Mouse (Mus musculus): ENCODE data around the gene Trim45. TPM values are rescaled to one million over a fixed set of nuclear protein-coding genes. Genes with fewer than 3 reads are reported as not detected.
A peak's percentile ranks its signal among the peaks of the same experiment; 100 is the strongest.

Trim45 gene
- polyA plus RNA-seq (2016; fragmentation: Nextera tagmentation; extraction: Ambion mirVana), result 5.1 and 5.6 TPM in 2 replicates

DNA sequence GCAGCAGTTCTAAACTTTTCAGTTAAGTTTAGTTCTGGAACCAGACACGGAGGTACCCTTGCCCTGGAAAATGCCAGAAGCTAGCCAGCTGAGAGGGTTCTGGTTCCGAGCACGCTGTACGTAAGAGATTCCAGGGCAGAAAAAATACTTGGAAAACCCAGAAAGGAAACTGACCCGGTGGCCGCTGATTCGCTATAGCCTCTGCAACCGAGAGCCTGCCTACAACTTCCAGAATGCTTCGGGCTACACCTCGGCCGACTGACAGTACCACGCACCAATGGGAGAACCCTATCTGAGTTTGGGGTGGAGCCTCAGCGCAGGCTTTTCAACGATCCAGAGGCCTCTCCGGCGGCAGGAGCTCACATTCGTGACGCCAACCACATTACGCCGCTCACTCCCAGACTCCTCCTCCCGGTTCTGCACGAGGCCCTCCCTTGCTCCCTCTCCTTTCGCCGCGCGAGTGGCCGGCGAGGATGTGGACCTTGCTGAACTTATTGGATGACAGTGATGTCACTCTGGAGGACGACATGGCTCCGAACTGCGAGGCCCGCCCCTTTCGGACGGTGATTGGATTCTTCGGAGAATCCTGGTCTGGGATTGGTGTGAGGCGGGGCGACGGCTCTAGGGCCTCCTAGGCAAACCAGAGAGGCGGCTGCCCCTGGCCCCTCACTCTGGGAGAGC, at the start of gene Trim45:
Gene Trim45 (plus strand): TSS at position 378 of the 681 bp plus-strand sequence.
- H3K4me1 ChIP-seq, result peaks cover 22% of the 10 kb centered on the region
- no peaks in the 10 kb centered on the region for H3K27me3 ChIP-seq (ENCODE audit: insufficient read depth, poor library complexity, severe bottlenecking)
- H3K27ac ChIP-seq, result peak within 1 kb of the TSS; percentile 95
- under 1% methylated on average over 39 of the region's 39 CpGs for WGBS
- DNase-seq (ENCODE audit: low spot score), result peak; percentile 100
- H3K36me3 ChIP-seq, result peaks cover 2% of the 10 kb centered on the region; the same call in 1 of the 2 replicates
- H3K4me3 ChIP-seq, result peak within 1 kb of the TSS; percentile 77
- H3K9me3 ChIP-seq, result no peaks in the 10 kb centered on the region

DNA sequence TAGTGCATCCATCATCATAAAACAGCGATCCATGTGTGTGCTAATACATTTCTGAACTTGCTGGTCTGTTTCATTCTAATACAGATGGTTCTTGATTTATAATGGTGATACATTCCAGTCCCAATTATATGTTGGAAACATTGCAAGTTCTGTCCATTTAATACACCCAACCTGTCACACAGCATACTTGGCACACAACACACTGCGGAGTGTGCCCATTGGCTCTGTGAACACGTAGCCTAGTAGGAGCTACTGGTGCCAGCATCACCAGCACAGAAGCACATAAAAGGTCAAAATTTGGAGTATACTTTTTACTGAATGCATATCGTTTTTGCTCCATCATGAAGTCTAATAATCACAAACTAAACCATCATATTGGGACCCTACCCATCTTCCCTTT, 44.9 kb upstream of the Trim45 start:
- Histone ChIP-seq H3K4me3 (no peak overlapping the region), H3K9me3 (no peaks in the 10 kb centered on the region), H3K4me1 (no peaks in the 10 kb centered on the region), H3K36me3 (no peaks in the 10 kb centered on the region), H3K27me3 (ENCODE audit: insufficient read depth, poor library complexity, severe bottlenecking) (no peaks in the 10 kb centered on the region), H3K27ac (no peak overlapping the region)
- WGBS, result 82% methylated on average over 4 of the region's 4 CpGs
- no peak for DNase-seq (ENCODE audit: low spot score)

DNA sequence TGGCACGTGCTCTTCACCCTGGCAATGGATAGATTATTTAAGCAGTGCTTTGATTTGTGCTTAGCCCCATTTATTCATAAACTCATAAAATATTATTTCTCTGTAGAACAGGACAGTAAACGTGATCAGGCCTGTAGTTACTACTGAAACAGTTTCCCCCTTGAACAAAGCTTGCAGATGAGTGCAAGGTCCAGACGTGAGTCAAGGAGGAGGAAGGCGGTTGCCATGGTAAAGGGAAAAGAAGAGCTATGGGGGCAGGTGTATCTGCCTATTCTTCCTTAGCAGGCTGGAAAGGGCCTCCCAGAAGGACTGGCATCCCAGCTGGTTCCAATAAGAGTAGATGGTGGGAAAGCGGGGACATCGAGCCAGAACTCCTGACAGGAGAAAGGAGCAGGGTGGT, 40.6 kb upstream of the Trim45 start:
- DNase-seq (ENCODE audit: low spot score), result no peak
- H3K36me3 ChIP-seq, result no peaks in the 10 kb centered on the region
- H3K27ac ChIP-seq, result no peak overlapping the region
- no peaks in the 10 kb centered on the region for H3K27me3 ChIP-seq (ENCODE audit: insufficient read depth, poor library complexity, severe bottlenecking)
- 77% methylated on average over 6 of the region's 6 CpGs for WGBS
- no peaks in the 10 kb centered on the region for H3K9me3 ChIP-seq
- no peak overlapping the region for H3K4me3 ChIP-seq
- no peaks in the 10 kb centered on the region for H3K4me1 ChIP-seq

DNA sequence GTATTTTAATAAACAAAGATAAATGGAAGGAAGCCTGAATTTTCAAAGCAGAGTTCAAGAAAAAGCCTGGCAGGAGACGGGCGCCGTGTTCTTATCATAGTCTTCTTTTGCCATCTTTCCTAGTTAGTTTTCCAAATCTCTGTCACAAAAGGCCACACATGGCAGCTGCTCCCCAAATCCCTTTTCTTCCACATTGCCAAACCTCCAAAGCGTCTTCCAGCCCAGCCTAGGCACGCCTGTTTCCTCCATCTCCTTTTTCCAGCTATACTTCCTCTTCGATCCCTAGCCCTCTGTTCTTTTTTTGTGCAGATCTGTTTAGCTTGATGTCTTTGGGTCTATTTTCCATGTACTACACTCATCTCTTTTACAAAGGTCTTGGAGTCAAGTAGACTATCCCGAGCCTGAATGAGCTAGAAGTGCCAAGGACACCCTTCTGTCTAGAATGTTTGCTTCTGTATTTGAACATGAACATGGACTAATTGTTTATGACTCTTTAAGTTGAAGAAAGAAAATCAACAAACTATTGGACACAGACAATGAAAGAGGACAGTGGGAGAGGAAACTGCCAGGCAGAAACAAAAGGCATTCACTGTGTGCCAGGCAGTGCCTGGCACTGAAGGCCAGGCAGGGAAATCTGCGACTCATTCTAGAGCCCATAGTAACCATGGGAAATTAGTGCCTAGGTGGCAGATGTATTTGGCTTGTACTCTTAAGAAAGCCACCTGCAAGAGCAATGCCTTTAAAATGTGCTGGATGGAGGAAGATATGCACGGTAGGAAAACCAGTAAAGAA, 40.0 kb upstream of the Trim45 start:
- WGBS, result 76% methylated on average over 9 of the region's 9 CpGs
- Histone ChIP-seq H3K27ac (no peak overlapping the region), H3K27me3 (ENCODE audit: insufficient read depth, poor library complexity, severe bottlenecking) (no peaks in the 10 kb centered on the region), H3K9me3 (no peaks in the 10 kb centered on the region), H3K4me1 (no peaks in the 10 kb centered on the region), H3K36me3 (no peaks in the 10 kb centered on the region), H3K4me3 (no peak overlapping the region)
- no peak for DNase-seq (ENCODE audit: low spot score)

GRCm38 (mm10) chr3:100889234-100889633, 32.8 kb upstream of the Trim45 start:
- Histone ChIP-seq H3K36me3 (no peaks in the 10 kb centered on the region), H3K4me3 (no peak overlapping the region), H3K27me3 (ENCODE audit: insufficient read depth, poor library complexity, severe bottlenecking) (no peaks in the 10 kb centered on the region), H3K4me1 (0 out of 2 replicates have a peak, but pooled peaks cover 3% of the 10 kb centered on the region), H3K9me3 (no peaks in the 10 kb centered on the region), H3K27ac (no peak overlapping the region)
- 84% methylated on average over 1 of the region's 1 CpGs for WGBS
- DNase-seq (ENCODE audit: low spot score), result no peak

DNA sequence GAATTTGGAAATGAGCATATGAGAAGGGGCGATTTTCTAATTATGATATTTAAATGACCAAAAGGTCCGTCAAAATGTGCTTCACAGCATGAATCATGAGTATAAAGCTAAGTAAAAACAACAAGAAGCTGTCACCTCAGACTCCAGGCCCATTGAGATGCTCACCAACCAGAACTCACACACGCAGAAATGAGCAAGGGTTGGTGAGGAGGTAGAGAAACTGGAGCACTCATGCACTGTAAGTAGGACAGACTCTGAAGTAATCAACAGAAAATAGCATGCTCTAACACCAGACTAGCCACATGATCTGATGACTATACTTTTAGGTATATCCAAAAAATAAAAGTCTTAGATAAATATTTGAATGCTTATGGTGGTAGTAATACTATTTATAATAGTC, 31.6 kb upstream of the Trim45 start:
- Histone ChIP-seq H3K36me3 (no peaks in the 10 kb centered on the region), H3K9me3 (no peaks in the 10 kb centered on the region), H3K4me1 (0 out of 2 replicates have a peak, but pooled peaks cover 3% of the 10 kb centered on the region), H3K4me3 (no peak overlapping the region), H3K27ac (no peak overlapping the region), H3K27me3 (ENCODE audit: insufficient read depth, poor library complexity, severe bottlenecking) (no peaks in the 10 kb centered on the region)
- no peak for DNase-seq (ENCODE audit: low spot score)
- 77% methylated on average over 3 of the region's 3 CpGs for WGBS

GRCm38 (mm10) chr3:100892383-100893335, 29.3 kb upstream of the Trim45 start:
- Histone ChIP-seq H3K9me3 (no peaks in the 10 kb centered on the region), H3K4me1 (0 out of 2 replicates have a peak, but pooled peaks cover 3% of the 10 kb centered on the region), H3K27me3 (ENCODE audit: insufficient read depth, poor library complexity, severe bottlenecking) (no peaks in the 10 kb centered on the region), H3K36me3 (no peaks in the 10 kb centered on the region), H3K4me3 (no peak overlapping the region), H3K27ac (no peak overlapping the region)
- DNase-seq (ENCODE audit: low spot score), result no peak
- 62% methylated on average over 11 of the region's 11 CpGs for WGBS

GRCm38 (mm10) chr3:100895500-100895899, 26.5 kb upstream of the Trim45 start:
- peak; percentile 56 for DNase-seq (ENCODE audit: low spot score)
- 74% methylated on average over 6 of the region's 6 CpGs for WGBS
- no peak overlapping the region for H3K4me3 ChIP-seq
- no peaks in the 10 kb centered on the region for H3K9me3 ChIP-seq
- H3K27ac ChIP-seq, result no peak overlapping the region
- H3K27me3 ChIP-seq (ENCODE audit: insufficient read depth, poor library complexity, severe bottlenecking), result no peaks in the 10 kb centered on the region
- H3K4me1 ChIP-seq, result 0 out of 2 replicates have a peak, but pooled peaks cover 3% of the 10 kb centered on the region
- H3K36me3 ChIP-seq, result no peaks in the 10 kb centered on the region

DNA sequence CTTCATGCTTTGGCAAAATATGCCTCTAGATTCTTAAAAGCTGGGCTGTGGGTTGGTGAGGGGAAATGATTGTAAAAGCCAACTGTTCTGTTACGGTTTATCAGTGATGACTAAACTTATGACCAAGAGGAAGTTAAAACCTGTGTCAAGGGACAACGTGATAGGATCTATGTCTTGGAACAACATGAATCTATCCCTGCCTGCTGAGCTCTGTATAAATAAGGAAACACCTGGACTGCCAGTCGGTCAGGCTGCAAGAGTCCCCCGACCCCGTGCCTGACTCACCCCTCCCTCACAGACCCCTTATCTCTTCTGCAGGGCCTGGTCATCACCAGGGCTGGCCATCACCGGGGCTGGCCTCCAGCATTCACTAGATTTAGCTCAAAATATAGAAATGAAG, 15.9 kb upstream of the Trim45 start:
- no peaks in the 10 kb centered on the region for H3K36me3 ChIP-seq
- H3K27ac ChIP-seq, result no peak overlapping the region
- WGBS, result 26% methylated on average over 6 of the region's 6 CpGs
- H3K9me3 ChIP-seq, result no peaks in the 10 kb centered on the region
- H3K4me1 ChIP-seq, result peaks cover 20% of the 10 kb centered on the region
- H3K27me3 ChIP-seq (ENCODE audit: insufficient read depth, poor library complexity, severe bottlenecking), result no peaks in the 10 kb centered on the region
- no peak for DNase-seq (ENCODE audit: low spot score)
- H3K4me3 ChIP-seq, result no peak overlapping the region

DNA sequence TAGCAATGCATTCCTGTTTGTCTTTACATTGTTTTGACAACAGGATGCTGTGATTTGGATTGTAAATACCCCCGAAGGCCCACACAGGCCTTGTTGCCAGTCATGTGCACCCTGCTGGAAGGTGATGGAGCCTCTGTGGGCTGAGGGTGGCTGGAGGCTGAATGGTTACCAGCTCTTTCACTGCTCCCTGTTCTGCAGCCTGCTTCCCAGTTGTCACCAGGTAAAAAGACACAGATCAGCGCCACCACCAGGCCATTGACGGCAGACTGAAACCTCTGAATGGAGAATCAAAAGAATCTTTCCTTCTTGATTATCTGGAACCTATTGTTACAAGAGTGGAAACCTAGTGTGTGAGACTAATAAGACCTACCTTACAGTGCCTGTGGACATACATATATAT, 15.1 kb upstream of the Trim45 start:
- 32% methylated on average over 3 of the region's 3 CpGs for WGBS
- H3K4me1 ChIP-seq, result peaks cover 25% of the 10 kb centered on the region

DNA sequence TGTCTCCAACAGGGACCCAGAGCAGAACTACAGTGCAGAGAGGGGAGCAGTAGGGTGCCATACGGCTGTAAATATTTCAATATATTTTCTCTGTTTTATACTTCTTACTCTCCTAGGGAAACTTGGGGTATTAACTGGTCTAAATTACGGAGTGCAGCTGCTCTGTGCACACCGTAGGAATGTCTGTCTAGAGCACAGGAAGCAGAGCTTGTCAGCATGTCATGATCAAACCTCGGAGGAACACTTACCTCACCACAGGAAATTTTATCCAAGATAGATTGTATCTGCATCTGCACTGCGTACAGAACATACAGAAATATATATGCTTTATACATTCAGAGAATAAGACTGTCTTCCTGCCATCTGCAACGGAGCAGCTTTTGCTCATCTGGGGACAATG, 13.4 kb upstream of the Trim45 start:
- Histone ChIP-seq H3K27ac (no peak overlapping the region), H3K4me3 (no peak overlapping the region), H3K27me3 (ENCODE audit: insufficient read depth, poor library complexity, severe bottlenecking) (no peaks in the 10 kb centered on the region), H3K36me3 (no peaks in the 10 kb centered on the region), H3K9me3 (no peaks in the 10 kb centered on the region), H3K4me1 (peaks cover 25% of the 10 kb centered on the region)
- 44% methylated on average over 6 of the region's 6 CpGs for WGBS
- DNase-seq (ENCODE audit: low spot score), result no peak

More for the DNA sequence above, 15.1 kb upstream of the Trim45 start:
- H3K9me3 ChIP-seq, result no peaks in the 10 kb centered on the region
- no peak overlapping the region for H3K27ac ChIP-seq
- H3K27me3 ChIP-seq (ENCODE audit: insufficient read depth, poor library complexity, severe bottlenecking), result no peaks in the 10 kb centered on the region
- H3K4me3 ChIP-seq, result no peak overlapping the region
- no peaks in the 10 kb centered on the region for H3K36me3 ChIP-seq
- DNase-seq (ENCODE audit: low spot score), result no peak

DNA sequence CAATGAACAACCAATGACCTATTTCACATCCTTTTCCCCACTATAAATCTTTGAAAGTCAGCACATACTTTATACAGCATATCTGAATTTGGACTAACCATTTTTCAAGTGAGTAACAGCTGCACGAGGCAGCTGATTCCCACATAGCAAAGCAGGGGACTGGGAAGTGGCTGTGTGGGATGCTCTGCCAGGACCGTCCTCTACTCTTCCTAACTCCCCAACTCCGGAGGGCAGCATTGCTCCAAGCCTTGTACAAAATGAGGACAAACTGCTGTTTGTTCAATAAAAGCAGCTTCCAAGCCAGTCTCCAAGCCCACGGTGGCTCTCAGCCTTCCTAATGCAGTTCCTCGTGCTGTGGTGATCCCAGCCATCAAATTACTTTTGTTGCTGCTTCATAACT, 11.4 kb upstream of the Trim45 start:
- H3K27me3 ChIP-seq (ENCODE audit: insufficient read depth, poor library complexity, severe bottlenecking), result no peaks in the 10 kb centered on the region
- H3K27ac ChIP-seq, result no peak overlapping the region
- 67% methylated on average over 5 of the region's 5 CpGs for WGBS
- no peak for DNase-seq (ENCODE audit: low spot score)
- H3K4me1 ChIP-seq, result peaks cover 25% of the 10 kb centered on the region
- H3K4me3 ChIP-seq, result no peak overlapping the region
- no peaks in the 10 kb centered on the region for H3K36me3 ChIP-seq
- H3K9me3 ChIP-seq, result no peaks in the 10 kb centered on the region

Measured in heart, embryonic 10.5 days (tissue).